Mouse (Mus musculus) MEL (cell line): ENCODE measurements around the gene Vamp2.

Source experiments
- CTCF ChIP-seq, 3 experiments: IDR thresholded peaks in 2 of 3; conservative IDR thresholded peaks in 1 of 3; 2 replicates each; pipeline ENCODE4 v1.5.1; 2011 to 2012; ENCODE audit warnings: low read length in 3 of 3, low read depth in 2 of 3, mild to moderate bottlenecking in 2 of 3, improper control_type of control experiment in 1 of 3, inconsistent platforms in 1 of 3, mixed read lengths in 1 of 3, moderate library complexity in 1 of 3; ENCODE audit not compliant: control insufficient read depth in 1 of 3, insufficient read depth in 1 of 3, poor library complexity in 1 of 3, severe bottlenecking in 1 of 3
- EP300 ChIP-seq, 2 experiments: IDR thresholded peaks; 2 replicates each; pipeline ENCODE4 v1.6.1; 2011; ENCODE audit warnings: improper control_type of control experiment in 2 of 2, low read length in 2 of 2, low read depth in 1 of 2, mild to moderate bottlenecking in 1 of 2
- GATA1 ChIP-seq: IDR thresholded peaks from 2 replicates; pipeline ENCODE4 v1.6.1; 2011; ENCODE audit warnings: low read depth, low read length, improper control_type of control experiment
- RAD21 ChIP-seq: IDR thresholded peaks from 2 replicates; pipeline ENCODE4 v1.6.1; 2011; ENCODE audit warnings: mild to moderate bottlenecking, low read depth, low read length, improper control_type of control experiment
- TCF12 ChIP-seq: IDR thresholded peaks from 2 replicates; pipeline ENCODE4 v1.6.1; 2014; ENCODE audit warnings: low read depth, mild to moderate bottlenecking, inconsistent platforms, low read length, improper control_type of control experiment, moderate library complexity

DNA sequence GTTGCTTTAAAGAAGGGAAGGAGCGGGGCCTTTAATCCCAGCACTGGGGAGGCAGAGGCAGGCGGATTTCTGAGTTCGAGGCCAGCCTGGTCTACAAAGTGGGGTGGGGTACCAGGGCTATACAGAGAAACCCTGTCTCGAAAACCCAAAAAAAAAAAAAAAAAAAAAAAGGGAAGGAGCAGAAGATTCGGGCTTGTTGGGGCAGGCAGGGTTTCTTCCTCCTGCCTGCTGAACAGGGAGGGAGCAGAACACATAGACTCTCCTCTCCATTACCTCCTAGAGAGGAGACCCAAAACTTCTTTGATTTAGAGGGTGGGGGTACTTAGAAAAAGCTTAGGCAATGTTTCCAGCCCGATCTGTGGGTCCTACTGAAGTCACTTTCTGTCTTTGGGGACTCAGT, 47.1 kb downstream of the Vamp2 start:
- TF ChIP-seq EP300 (IDR thresholded peaks at IDR 0.05; ENCODE audit: low read depth in 1 of 2, low read length in 2 of 2) (no peak), RAD21 (no peak), GATA1 (no peak), TCF12 (no peak), CTCF (IDR thresholded peaks at IDR 0.05 in 2 of 3, conservative IDR thresholded peaks at IDR 0.05 in 1 of 3; ENCODE audit: control insufficient read depth in 1 of 3, insufficient read depth in 1 of 3, low read depth in 2 of 3, low read length in 3 of 3, poor library complexity in 1 of 3, severe bottlenecking in 1 of 3) (no peak)
